Mouse (Mus musculus): ENCODE data around the gene Car2. TPM values are rescaled to one million over a fixed set of nuclear protein-coding genes. Genes with fewer than 3 reads are reported as not detected.

Car2 gene
- 74.3 and 78.7 TPM in 2 replicates for polyA plus RNA-seq (2014; fragmentation: Nextera tagmentation; extraction: Ambion mirVana)

GRCm38 (mm10) chr3:14886102-14887098 is at the start of gene Car2:
Gene Car2 (plus strand): TSS chr3:14886273.
- under 1% methylated on average over 90 of the region's 95 CpGs for WGBS
- Histone ChIP-seq H3K4me2 (replicated peaks; ENCODE audit: low read depth, low read length) (peak within 1 kb of the TSS; percentile 92), H3K36me3 (ENCODE audit: control insufficient read depth, insufficient read depth, low read length) (no peaks in the 10 kb centered on the region), H3K4me3 (ENCODE audit: low read depth, low read length) (peak within 1 kb of the TSS; percentile 73), H3K9me3 (ENCODE audit: control insufficient read depth, low read depth, low read length) (no peaks in the 10 kb centered on the region), H3K9ac (replicated peaks; ENCODE audit: low read depth, low read length) (peak within 1 kb of the TSS; percentile 60), H3K27me3 (ENCODE audit: control insufficient read depth, insufficient read depth, low read length) (0 out of 2 replicates have a peak, but pooled peaks cover 5% of the 10 kb centered on the region), H3K27ac (ENCODE audit: low read length) (0 out of 2 replicates have a peak within 1 kb of the TSS, but pooled peaks have one; percentile 15), H3K4me1 (ENCODE audit: control insufficient read depth, insufficient read depth, low read length) (no peaks in the 10 kb centered on the region)
- peak; percentile 89 for ATAC-seq (ENCODE audit: insufficient number of reproducible peaks, insufficient read depth, low FRiP score, low read depth)

GRCm38 (mm10) chr3:14838936-14839335 is 47.1 kb upstream of the Car2 start:
- H3K27ac ChIP-seq (ENCODE audit: low read length) = no peak overlapping the region
- no peak for ATAC-seq (ENCODE audit: insufficient number of reproducible peaks, insufficient read depth, low FRiP score, low read depth)
- 90% methylated on average over 1 of the region's 1 CpGs for WGBS
- H3K4me3 ChIP-seq (ENCODE audit: low read depth, low read length) = no peak overlapping the region
- no peaks in the 10 kb centered on the region for H3K36me3 ChIP-seq (ENCODE audit: control insufficient read depth, insufficient read depth, low read length)
- H3K4me1 ChIP-seq (ENCODE audit: control insufficient read depth, insufficient read depth, low read length) = no peaks in the 10 kb centered on the region
- no peaks in the 10 kb centered on the region for H3K9me3 ChIP-seq (ENCODE audit: control insufficient read depth, low read depth, low read length)
- no peak overlapping the region for H3K9ac ChIP-seq (replicated peaks; ENCODE audit: low read depth, low read length)
- no peaks in the 10 kb centered on the region for H3K27me3 ChIP-seq (ENCODE audit: control insufficient read depth, insufficient read depth, low read length)
- no peak overlapping the region for H3K4me2 ChIP-seq (replicated peaks; ENCODE audit: low read depth, low read length)

- Histone ChIP-seq H3K36me3 (ENCODE audit: control insufficient read depth, insufficient read depth, low read length) (no peaks in the 10 kb centered on the region), H3K4me2 (replicated peaks; ENCODE audit: low read depth, low read length) (no peak overlapping the region), H3K27ac (ENCODE audit: low read length) (no peak overlapping the region), H3K9ac (replicated peaks; ENCODE audit: low read depth, low read length) (no peak overlapping the region), H3K4me3 (ENCODE audit: low read depth, low read length) (no peak overlapping the region), H3K27me3 (ENCODE audit: control insufficient read depth, insufficient read depth, low read length) (no peaks in the 10 kb centered on the region), H3K9me3 (ENCODE audit: control insufficient read depth, low read depth, low read length) (no peaks in the 10 kb centered on the region), H3K4me1 (ENCODE audit: control insufficient read depth, insufficient read depth, low read length) (no peaks in the 10 kb centered on the region)
- no peak for ATAC-seq (ENCODE audit: insufficient number of reproducible peaks, insufficient read depth, low FRiP score, low read depth)
- WGBS = 74% methylated on average over 3 of the region's 3 CpGs
These were observed 46.5 kb upstream of the Car2 start for GRCm38 (mm10) chr3:14839466-14840118.

GRCm38 (mm10) chr3:14848587-14849254 is 37.4 kb upstream of the Car2 start:
- H3K9ac ChIP-seq (replicated peaks; ENCODE audit: low read depth, low read length) = no peak overlapping the region
- no peak overlapping the region for H3K27ac ChIP-seq (ENCODE audit: low read length)
- no peaks in the 10 kb centered on the region for H3K4me1 ChIP-seq (ENCODE audit: control insufficient read depth, insufficient read depth, low read length)
- no peaks in the 10 kb centered on the region for H3K27me3 ChIP-seq (ENCODE audit: control insufficient read depth, insufficient read depth, low read length)
- no peaks in the 10 kb centered on the region for H3K9me3 ChIP-seq (ENCODE audit: control insufficient read depth, low read depth, low read length)
- no peaks in the 10 kb centered on the region for H3K36me3 ChIP-seq (ENCODE audit: control insufficient read depth, insufficient read depth, low read length)
- no peak for ATAC-seq (ENCODE audit: insufficient number of reproducible peaks, insufficient read depth, low FRiP score, low read depth)
- 95% methylated on average over 2 of the region's 2 CpGs for WGBS
- no peak overlapping the region for H3K4me3 ChIP-seq (ENCODE audit: low read depth, low read length)
- H3K4me2 ChIP-seq (replicated peaks; ENCODE audit: low read depth, low read length) = no peak overlapping the region

- Histone ChIP-seq H3K4me3 (ENCODE audit: low read depth, low read length) (no peak overlapping the region), H3K9me3 (ENCODE audit: control insufficient read depth, low read depth, low read length) (no peaks in the 10 kb centered on the region), H3K27me3 (ENCODE audit: control insufficient read depth, insufficient read depth, low read length) (no peaks in the 10 kb centered on the region), H3K27ac (ENCODE audit: low read length) (no peak overlapping the region), H3K4me2 (replicated peaks; ENCODE audit: low read depth, low read length) (no peak overlapping the region), H3K9ac (replicated peaks; ENCODE audit: low read depth, low read length) (no peak overlapping the region), H3K4me1 (ENCODE audit: control insufficient read depth, insufficient read depth, low read length) (no peaks in the 10 kb centered on the region), H3K36me3 (ENCODE audit: control insufficient read depth, insufficient read depth, low read length) (no peaks in the 10 kb centered on the region)
- ATAC-seq (ENCODE audit: insufficient number of reproducible peaks, insufficient read depth, low FRiP score, low read depth) = no peak
- 38% methylated on average over 5 of the region's 5 CpGs for WGBS
These were observed 32.1 kb upstream of the Car2 start for GRCm38 (mm10) chr3:14853966-14854365.

- H3K36me3 ChIP-seq (ENCODE audit: control insufficient read depth, insufficient read depth, low read length) = no peaks in the 10 kb centered on the region
- H3K9me3 ChIP-seq (ENCODE audit: control insufficient read depth, low read depth, low read length) = no peaks in the 10 kb centered on the region
- no peak overlapping the region for H3K27ac ChIP-seq (ENCODE audit: low read length)
- no peak overlapping the region for H3K9ac ChIP-seq (replicated peaks; ENCODE audit: low read depth, low read length)
- no peak for ATAC-seq (ENCODE audit: insufficient number of reproducible peaks, insufficient read depth, low FRiP score, low read depth)
- no peak overlapping the region for H3K4me3 ChIP-seq (ENCODE audit: low read depth, low read length)
- H3K4me1 ChIP-seq (ENCODE audit: control insufficient read depth, insufficient read depth, low read length) = no peaks in the 10 kb centered on the region
- H3K4me2 ChIP-seq (replicated peaks; ENCODE audit: low read depth, low read length) = no peak overlapping the region
- H3K27me3 ChIP-seq (ENCODE audit: control insufficient read depth, insufficient read depth, low read length) = no peaks in the 10 kb centered on the region
- 28% methylated on average over 1 of the region's 1 CpGs for WGBS
These were observed 31.6 kb upstream of the Car2 start for GRCm38 (mm10) chr3:14854446-14854845.

GRCm38 (mm10) chr3:14857874-14858273 is 28.2 kb upstream of the Car2 start:
- Histone ChIP-seq H3K9me3 (ENCODE audit: control insufficient read depth, low read depth, low read length) (no peaks in the 10 kb centered on the region), H3K4me2 (replicated peaks; ENCODE audit: low read depth, low read length) (no peak overlapping the region), H3K4me3 (ENCODE audit: low read depth, low read length) (no peak overlapping the region), H3K27ac (ENCODE audit: low read length) (no peak overlapping the region), H3K27me3 (ENCODE audit: control insufficient read depth, insufficient read depth, low read length) (no peaks in the 10 kb centered on the region), H3K9ac (replicated peaks; ENCODE audit: low read depth, low read length) (no peak overlapping the region), H3K36me3 (ENCODE audit: control insufficient read depth, insufficient read depth, low read length) (no peaks in the 10 kb centered on the region), H3K4me1 (ENCODE audit: control insufficient read depth, insufficient read depth, low read length) (no peaks in the 10 kb centered on the region)
- WGBS = 82% methylated on average over 3 of the region's 3 CpGs
- ATAC-seq (ENCODE audit: insufficient number of reproducible peaks, insufficient read depth, low FRiP score, low read depth) = no peak

GRCm38 (mm10) chr3:14860291-14860690 is 25.8 kb upstream of the Car2 start:
- Histone ChIP-seq H3K9ac (replicated peaks; ENCODE audit: low read depth, low read length) (no peak overlapping the region), H3K4me2 (replicated peaks; ENCODE audit: low read depth, low read length) (no peak overlapping the region), H3K27ac (ENCODE audit: low read length) (no peak overlapping the region), H3K4me3 (ENCODE audit: low read depth, low read length) (no peak overlapping the region), H3K36me3 (ENCODE audit: control insufficient read depth, insufficient read depth, low read length) (no peaks in the 10 kb centered on the region), H3K9me3 (ENCODE audit: control insufficient read depth, low read depth, low read length) (no peaks in the 10 kb centered on the region), H3K27me3 (ENCODE audit: control insufficient read depth, insufficient read depth, low read length) (no peaks in the 10 kb centered on the region), H3K4me1 (ENCODE audit: control insufficient read depth, insufficient read depth, low read length) (no peaks in the 10 kb centered on the region)
- WGBS = 71% methylated on average over 3 of the region's 3 CpGs
- no peak for ATAC-seq (ENCODE audit: insufficient number of reproducible peaks, insufficient read depth, low FRiP score, low read depth)
